In genomic region chr15:25283713-25284112, GRCm38 (mm10) we compare ENCODE assay signal across 20 mouse cellular contexts.
DNase-seq lines count a peak whose midpoint lies in the region; ATAC-seq lines count a peak whose summit lies in the region.
"Had no signal": no experiment of that assay in that cellular context is flagged by ENCODE, and none has a peak within 500 bp of the region (broad histone marks: within the 10 kb centered on the region; RNA-seq: fewer than 3 reads in every experiment).

No protein-coding gene starts in this region.

- 96% methylated on average over 2 of the region's 2 CpGs for WGBS in forebrain, embryonic 12.5 days
- WGBS in forebrain, embryonic 14.5 days, result 90% methylated on average over 2 of the region's 2 CpGs
- 94% methylated on average over 2 of the region's 2 CpGs for WGBS in hindbrain, embryonic 11.5 days
- 85% methylated on average over 2 of the region's 2 CpGs for WGBS in hindbrain, embryonic 16.5 days
- 88% methylated on average over 2 of the region's 2 CpGs for WGBS in neural tube, embryonic 12.5 days

- no peaks in the 10 kb centered on the region for H3K9me3 ChIP-seq in forebrain, embryonic 12.5 days
- no peaks in the 10 kb centered on the region for H3K9me3 ChIP-seq in forebrain, embryonic 14.5 days (replicated peaks; ENCODE audit: control insufficient read depth, low read length)
- H3K9me3 ChIP-seq in hindbrain, embryonic 11.5 days (ENCODE audit: control insufficient read depth, low read length), result no peaks in the 10 kb centered on the region
- H3K9me3 ChIP-seq in hindbrain, embryonic 16.5 days (ENCODE audit: control insufficient read depth, low read length), result no peaks in the 10 kb centered on the region
- no peaks in the 10 kb centered on the region for H3K9me3 ChIP-seq in neural tube, embryonic 12.5 days
- H3K9me3 ChIP-seq: embryonic facial prominence, embryonic 12.5 days; forebrain, embryonic 15.5 days; heart, embryonic 15.5 days had no signal

- H3K4me2 ChIP-seq in forebrain, embryonic 12.5 days, result no peak overlapping the region
- no peak overlapping the region for H3K4me2 ChIP-seq in forebrain, embryonic 14.5 days (ENCODE audit: low read length)
- H3K4me2 ChIP-seq in hindbrain, embryonic 11.5 days (replicated peaks; ENCODE audit: low read depth, low read length), result no peak overlapping the region
- no peak overlapping the region for H3K4me2 ChIP-seq in hindbrain, embryonic 16.5 days (ENCODE audit: low read length)
- no peak overlapping the region for H3K4me2 ChIP-seq in neural tube, embryonic 12.5 days (replicated peaks)
- H3K4me2 ChIP-seq: embryonic facial prominence, embryonic 12.5 days; forebrain, embryonic 15.5 days; heart, embryonic 11.5 days; heart, embryonic 15.5 days had no signal

- no peak overlapping the region for H3K9ac ChIP-seq in forebrain, embryonic 12.5 days
- no peak overlapping the region for H3K9ac ChIP-seq in forebrain, embryonic 14.5 days (ENCODE audit: low read length)
- H3K9ac ChIP-seq in hindbrain, embryonic 11.5 days (ENCODE audit: low read depth, low read length), result no peak overlapping the region
- no peak overlapping the region for H3K9ac ChIP-seq in hindbrain, embryonic 16.5 days (ENCODE audit: low read depth, low read length)
- H3K9ac ChIP-seq in neural tube, embryonic 12.5 days, result no peak overlapping the region
- H3K9ac ChIP-seq: embryonic facial prominence, embryonic 12.5 days; forebrain, embryonic 15.5 days; heart, embryonic 15.5 days had no signal

- no peak overlapping the region for H3K27ac ChIP-seq in forebrain, embryonic 12.5 days
- H3K27ac ChIP-seq in forebrain, embryonic 14.5 days (ENCODE audit: low read depth, low read length), result no peak overlapping the region
- no peak overlapping the region for H3K27ac ChIP-seq in hindbrain, embryonic 11.5 days (ENCODE audit: low read depth, low read length)
- no peak overlapping the region for H3K27ac ChIP-seq in hindbrain, embryonic 16.5 days (ENCODE audit: low read depth, low read length)
- H3K27ac ChIP-seq in neural tube, embryonic 12.5 days, result no peak overlapping the region
- H3K27ac ChIP-seq: embryonic facial prominence, embryonic 12.5 days; forebrain, embryonic 15.5 days; heart, embryonic 15.5 days had no signal

- H3K4me1 ChIP-seq in forebrain, embryonic 12.5 days, result peaks cover 15% of the 10 kb centered on the region
- peaks cover 22% of the 10 kb centered on the region for H3K4me1 ChIP-seq in forebrain, embryonic 14.5 days (ENCODE audit: control insufficient read depth, insufficient read depth, low read length)
- no peaks in the 10 kb centered on the region for H3K4me1 ChIP-seq in hindbrain, embryonic 11.5 days (replicated peaks; ENCODE audit: control insufficient read depth, insufficient read depth, low read length)
- H3K4me1 ChIP-seq in hindbrain, embryonic 16.5 days (ENCODE audit: control insufficient read depth, insufficient read depth, low read depth, low read length), result peaks cover 6% of the 10 kb centered on the region
- H3K4me1 ChIP-seq in neural tube, embryonic 12.5 days, result peaks cover 23% of the 10 kb centered on the region
- H3K4me1 ChIP-seq: heart, embryonic 15.5 days had no signal

- H3K4me3 ChIP-seq in forebrain, embryonic 12.5 days (replicated peaks), result no peak overlapping the region
- no peak overlapping the region for H3K4me3 ChIP-seq in forebrain, embryonic 14.5 days (ENCODE audit: low read depth, low read length)
- no peak overlapping the region for H3K4me3 ChIP-seq in hindbrain, embryonic 11.5 days (ENCODE audit: low read depth, low read length)
- H3K4me3 ChIP-seq in hindbrain, embryonic 16.5 days (ENCODE audit: low read length), result no peak overlapping the region
- H3K4me3 ChIP-seq in neural tube, embryonic 12.5 days, result no peak overlapping the region
- H3K4me3 ChIP-seq: embryonic facial prominence, embryonic 12.5 days; forebrain, embryonic 15.5 days; heart, embryonic 15.5 days had no signal

- peak; percentile 25; the same call in 1 of the 2 replicates for ATAC-seq in forebrain, embryonic 12.5 days (ENCODE audit: low FRiP score)
- ATAC-seq in forebrain, embryonic 14.5 days, result no peak
- 0 out of 2 replicates have a peak, but pooled peaks have one; percentile 8 for ATAC-seq in hindbrain, embryonic 11.5 days (ENCODE audit: low FRiP score)
- ATAC-seq in hindbrain, embryonic 16.5 days, result no peak
- 0 out of 2 replicates have a peak, but pooled peaks have one; percentile 26 for ATAC-seq in neural tube, embryonic 12.5 days (ENCODE audit: low FRiP score, low read depth)
- ATAC-seq: activated CD4-positive, CD25-positive, alpha-beta regulatory T cell, adult 4 months; inflammation-experienced regulatory T-cells, adult 6 months; intestine, postnatal 0 days; Patski had no signal

- no peaks in the 10 kb centered on the region for H3K36me3 ChIP-seq in forebrain, embryonic 12.5 days (replicated peaks)
- no peaks in the 10 kb centered on the region for H3K36me3 ChIP-seq in forebrain, embryonic 14.5 days (ENCODE audit: control insufficient read depth, insufficient read depth, low read length)
- H3K36me3 ChIP-seq in hindbrain, embryonic 11.5 days (ENCODE audit: control insufficient read depth, insufficient read depth, low read length), result no peaks in the 10 kb centered on the region
- no peaks in the 10 kb centered on the region for H3K36me3 ChIP-seq in hindbrain, embryonic 16.5 days (ENCODE audit: control insufficient read depth, insufficient read depth, low read length)
- H3K36me3 ChIP-seq in neural tube, embryonic 12.5 days, result no peaks in the 10 kb centered on the region
- H3K36me3 ChIP-seq: embryonic facial prominence, embryonic 12.5 days; forebrain, embryonic 15.5 days; heart, embryonic 15.5 days had no signal

- no peak for DNase-seq in forebrain, embryonic 14.5 days (ENCODE audit: low spot score)
- DNase-seq in hindbrain, embryonic 11.5 days (ENCODE audit: low spot score), result no peak
- DNase-seq in neural tube, embryonic 10.5 days (ENCODE audit: extremely low spot score, low spot score), result no peak
- no peak for DNase-seq in testis, postnatal 10 days (ENCODE audit: low spot score)
- DNase-seq: cerebellum, adult 11-12 months; gastrocnemius, postnatal 36 days; heart, adult 18-20 months; heart, postnatal 14 days had no signal

- peaks cover 16% of the 10 kb centered on the region for H3K27me3 ChIP-seq in forebrain, embryonic 12.5 days
- H3K27me3 ChIP-seq in forebrain, embryonic 14.5 days (replicated peaks; ENCODE audit: control insufficient read depth, insufficient read depth, low read length), result no peaks in the 10 kb centered on the region
- H3K27me3 ChIP-seq in hindbrain, embryonic 11.5 days (ENCODE audit: control insufficient read depth, insufficient read depth, low read length), result no peaks in the 10 kb centered on the region
- H3K27me3 ChIP-seq in hindbrain, embryonic 16.5 days (replicated peaks; ENCODE audit: control insufficient read depth, insufficient read depth, low read length), result no peaks in the 10 kb centered on the region
- H3K27me3 ChIP-seq in neural tube, embryonic 12.5 days (replicated peaks), result peaks cover 3% of the 10 kb centered on the region; the same call in 1 of the 2 replicates
- H3K27me3 ChIP-seq: CH12.LX; embryonic facial prominence, embryonic 12.5 days; forebrain, embryonic 15.5 days; heart, embryonic 15.5 days; Patski had no signal

Comparison
In these comparisons a context has a peak if more than half of its experiments do, and no peak if none do; other contexts are left out.
1. ATAC-seq: peak in forebrain, embryonic 12.5 days (single experiment), hindbrain, embryonic 11.5 days (single experiment) and neural tube, embryonic 12.5 days (single experiment); none in forebrain, embryonic 14.5 days (single experiment) and hindbrain, embryonic 16.5 days (single experiment).